Mouse (Mus musculus) G1E (cell line): ENCODE results near the gene Egfl8.

Experiments
- CTCF ChIP-seq: IDR thresholded peaks from 2 replicates; pipeline ENCODE4 v1.5.1; 2012; ENCODE audit warnings: low read depth, low read length, inconsistent platforms, mixed read lengths
- GATA1 ChIP-seq: IDR thresholded peaks from 2 replicates; pipeline ENCODE4 v1.6.1; 2012; ENCODE audit warnings: borderline replicate concordance, low read length, inconsistent platforms, mixed read lengths
- GATA2 ChIP-seq: IDR thresholded peaks from 2 replicates; pipeline ENCODE4 v1.6.1; 2012; ENCODE audit warnings: low read depth, low read length, inconsistent platforms, borderline replicate concordance
- POLR2AphosphoS5 ChIP-seq: IDR thresholded peaks from 2 replicates; pipeline ENCODE4 v1.6.1; 2012; ENCODE audit warnings: low read depth, low read length, inconsistent platforms; ENCODE audit not compliant: insufficient replicate concordance
- TAL1 ChIP-seq: conservative IDR thresholded peaks from 2 replicates; pipeline ENCODE4 v1.6.1; 2012; ENCODE audit warnings: low read depth, low read length, inconsistent platforms, mixed read lengths

- no peak for TF ChIP-seq CTCF
- no peak for TF ChIP-seq TAL1
- no peak for TF ChIP-seq GATA1
- TF ChIP-seq GATA2 = no peak
- TF ChIP-seq POLR2AphosphoS5 = no peak
These were observed 28.8 kb upstream of the Egfl8 start, which contains the start of gene Fkbpl for GRCm38 (mm10) chr17:34644608-34645007.
